Mouse (Mus musculus) heart, embryonic 15.5 days (tissue): Measurements from ENCODE around the gene Creb1. TPM values are rescaled to one million over a fixed set of nuclear protein-coding genes. Genes with fewer than 3 reads are reported as not detected.

ENCODE experiments used
- ATAC-seq: fragments of 200-750 bp; cut with Nextera tagmentation; replicated peaks from 2 replicates; pipeline ENCODE4 v1.8.0; 2017; ENCODE audit warnings: low read depth, moderate TSS enrichment; ENCODE audit not compliant: insufficient number of reproducible peaks, insufficient read depth, low FRiP score
- H3K27ac ChIP-seq: fragments of 300-500 bp; sonication (generic); 2 replicates; pipeline ENCODE4 v1.5.1; 2015; ENCODE audit warnings: mild to moderate bottlenecking, inconsistent platforms
- H3K27me3 ChIP-seq: fragments of 300-500 bp; sonication (generic); 2 replicates; pipeline ENCODE4 v1.6.1; 2015; ENCODE audit warnings: inconsistent platforms
- H3K36me3 ChIP-seq: fragments of 300-500 bp; sonication (generic); 2 replicates; pipeline ENCODE4 v1.6.1; 2015; ENCODE audit warnings: mild to moderate bottlenecking, inconsistent platforms
- H3K4me1 ChIP-seq: fragments of 300-500 bp; sonication (generic); replicated peaks from 2 replicates; pipeline ENCODE4 v1.6.1; 2015; ENCODE audit warnings: inconsistent platforms
- H3K4me2 ChIP-seq: fragments of 300-500 bp; sonication (generic); 2 replicates; pipeline ENCODE4 v1.6.1; 2015; ENCODE audit warnings: inconsistent platforms, mild to moderate bottlenecking, moderate library complexity
- H3K4me3 ChIP-seq: fragments of 300-500 bp; sonication (generic); 2 replicates; pipeline ENCODE4 v1.5.1; 2015; ENCODE audit warnings: mild to moderate bottlenecking, inconsistent platforms
- H3K9ac ChIP-seq: fragments of 300-500 bp; sonication (generic); 2 replicates; pipeline ENCODE4 v1.6.1; 2015; ENCODE audit warnings: mild to moderate bottlenecking, inconsistent platforms
- H3K9me3 ChIP-seq: fragments of 300-500 bp; sonication (generic); replicated peaks from 2 replicates; pipeline ENCODE4 v1.6.1; 2016; ENCODE audit warnings: inconsistent platforms
- WGBS: fragments of 180-500 bp; shearing (Covaris S2); methylation state at CpG from one replicate; pipeline ENCODE4 v1.1.7; 2015; ENCODE audit warnings: mixed read lengths; 5-methylcytosine and 5-hydroxymethylcytosine counted together
- polyA plus RNA-seq: library from polyadenylated mRNA; unstranded; fragments of >200 nt; fragmentation: Nextera tagmentation; extraction: Ambion mirVana; gene quantifications from 2 replicates; pipeline ENCODE4 v1.2.1, GENCODE M21; 2015

Gene Creb1
- polyA plus RNA-seq, result 16.6 and 22.5 TPM in 2 replicates

GRCm38 (mm10) chr1:64532589-64533470 is at the start of gene Creb1:
Gene Creb1 (plus strand): TSS chr1:64532645.
- H3K9ac ChIP-seq, result peak within 1 kb of the TSS; percentile 100
- no peaks in the 10 kb centered on the region for H3K9me3 ChIP-seq
- H3K4me3 ChIP-seq, result peak within 1 kb of the TSS; percentile 87
- no peaks in the 10 kb centered on the region for H3K36me3 ChIP-seq
- H3K27ac ChIP-seq, result peak within 1 kb of the TSS; percentile 100
- H3K4me1 ChIP-seq, result peaks cover 21% of the 10 kb centered on the region
- peak; percentile 97 for ATAC-seq
- under 1% methylated on average over 73 of the region's 119 CpGs for WGBS
- peak within 1 kb of the TSS; percentile 80 for H3K4me2 ChIP-seq
- no peaks in the 10 kb centered on the region for H3K27me3 ChIP-seq

GRCm38 (mm10) chr1:64488521-64489029 is 43.9 kb upstream of the Creb1 start:
- no peak overlapping the region for H3K4me2 ChIP-seq
- 22% methylated on average over 4 of the region's 4 CpGs for WGBS
- H3K27ac ChIP-seq, result no peak overlapping the region
- H3K36me3 ChIP-seq, result no peaks in the 10 kb centered on the region
- H3K4me3 ChIP-seq, result no peak overlapping the region
- H3K27me3 ChIP-seq, result no peaks in the 10 kb centered on the region
- no peaks in the 10 kb centered on the region for H3K4me1 ChIP-seq
- no peak overlapping the region for H3K9ac ChIP-seq
- H3K9me3 ChIP-seq, result no peaks in the 10 kb centered on the region
- ATAC-seq, result no peak

- Histone ChIP-seq H3K4me1 (no peaks in the 10 kb centered on the region), H3K27ac (no peak overlapping the region), H3K36me3 (no peaks in the 10 kb centered on the region), H3K27me3 (no peaks in the 10 kb centered on the region), H3K9me3 (no peaks in the 10 kb centered on the region), H3K4me2 (no peak overlapping the region), H3K4me3 (no peak overlapping the region), H3K9ac (no peak overlapping the region)
- no peak for ATAC-seq
Observed at GRCm38 (mm10) chr1:64496803-64497202, 35.6 kb upstream of the Creb1 start.

- Histone ChIP-seq H3K27ac (no peak overlapping the region), H3K9ac (no peak overlapping the region), H3K4me1 (no peaks in the 10 kb centered on the region), H3K4me2 (no peak overlapping the region), H3K4me3 (no peak overlapping the region), H3K27me3 (no peaks in the 10 kb centered on the region), H3K36me3 (no peaks in the 10 kb centered on the region), H3K9me3 (no peaks in the 10 kb centered on the region)
- ATAC-seq, result no peak
Observed at GRCm38 (mm10) chr1:64501382-64502140, 30.9 kb upstream of the Creb1 start.

- 80% methylated on average over 7 of the region's 7 CpGs for whole genome bisulfite sequencing
- Histone ChIP-seq H3K4me2 (no peak overlapping the region), H3K36me3 (no peaks in the 10 kb centered on the region), H3K9ac (no peak overlapping the region), H3K9me3 (no peaks in the 10 kb centered on the region), H3K4me3 (no peak overlapping the region), H3K4me1 (0 out of 2 replicates have a peak, but pooled peaks cover 3% of the 10 kb centered on the region), H3K27ac (no peak overlapping the region), H3K27me3 (no peaks in the 10 kb centered on the region)
- ATAC-seq, result no peak
Observed at GRCm38 (mm10) chr1:64508479-64509096, 23.9 kb upstream of the Creb1 start.

- 0 out of 2 replicates have a peak, but pooled peaks cover 3% of the 10 kb centered on the region for H3K4me1 ChIP-seq
- WGBS, result 60% methylated on average over 1 of the region's 1 CpGs
- ATAC-seq, result no peak
Observed at GRCm38 (mm10) chr1:64509678-64510077, 22.8 kb upstream of the Creb1 start.

GRCm38 (mm10) chr1:64514184-64514583 is 18.3 kb upstream of the Creb1 start:
- no peak overlapping the region for H3K4me3 ChIP-seq
- no peak overlapping the region for H3K9ac ChIP-seq
- H3K4me1 ChIP-seq, result peaks cover 7% of the 10 kb centered on the region
- H3K4me2 ChIP-seq, result no peak overlapping the region
- H3K27ac ChIP-seq, result no peak overlapping the region
- no peaks in the 10 kb centered on the region for H3K36me3 ChIP-seq
- 85% methylated on average over 7 of the region's 7 CpGs for WGBS
- H3K27me3 ChIP-seq, result no peaks in the 10 kb centered on the region
- H3K9me3 ChIP-seq, result no peaks in the 10 kb centered on the region
- no peak for ATAC-seq

More at GRCm38 (mm10) chr1:64509678-64510077, 22.8 kb upstream of the Creb1 start:
- Histone ChIP-seq H3K36me3 (no peaks in the 10 kb centered on the region), H3K4me3 (no peak overlapping the region), H3K27me3 (no peaks in the 10 kb centered on the region), H3K4me2 (no peak overlapping the region), H3K9me3 (no peaks in the 10 kb centered on the region), H3K9ac (no peak overlapping the region), H3K27ac (no peak overlapping the region)

GRCm38 (mm10) chr1:64516593-64516992 is 15.9 kb upstream of the Creb1 start:
- Histone ChIP-seq H3K36me3 (no peaks in the 10 kb centered on the region), H3K27ac (no peak overlapping the region), H3K9me3 (no peaks in the 10 kb centered on the region), H3K9ac (no peak overlapping the region), H3K4me3 (no peak overlapping the region), H3K4me1 (peaks cover 17% of the 10 kb centered on the region), H3K27me3 (no peaks in the 10 kb centered on the region), H3K4me2 (no peak overlapping the region)
- no peak for ATAC-seq
- WGBS, result 56% methylated on average over 3 of the region's 3 CpGs

GRCm38 (mm10) chr1:64518480-64518879 is 14.0 kb upstream of the Creb1 start:
- no peak overlapping the region for H3K27ac ChIP-seq
- H3K9me3 ChIP-seq, result no peaks in the 10 kb centered on the region
- H3K4me3 ChIP-seq, result no peak overlapping the region
- no peaks in the 10 kb centered on the region for H3K27me3 ChIP-seq
- no peak overlapping the region for H3K4me2 ChIP-seq
- H3K9ac ChIP-seq, result no peak overlapping the region
- no peaks in the 10 kb centered on the region for H3K36me3 ChIP-seq
- 70% methylated on average over 3 of the region's 3 CpGs for WGBS
- peaks cover 36% of the 10 kb centered on the region for H3K4me1 ChIP-seq
- ATAC-seq, result no peak

GRCm38 (mm10) chr1:64519345-64519744 is 13.1 kb upstream of the Creb1 start:
- Histone ChIP-seq H3K9ac (no peak overlapping the region), H3K36me3 (no peaks in the 10 kb centered on the region), H3K27ac (no peak overlapping the region), H3K4me3 (no peak overlapping the region), H3K27me3 (no peaks in the 10 kb centered on the region), H3K9me3 (no peaks in the 10 kb centered on the region), H3K4me1 (peaks cover 41% of the 10 kb centered on the region), H3K4me2 (no peak overlapping the region)
- ATAC-seq, result no peak
- WGBS, result 33% methylated on average over 1 of the region's 1 CpGs

GRCm38 (mm10) chr1:64519901-64520300 is 12.5 kb upstream of the Creb1 start:
- Histone ChIP-seq H3K4me2 (no peak overlapping the region), H3K27ac (no peak overlapping the region), H3K9ac (no peak overlapping the region), H3K9me3 (no peaks in the 10 kb centered on the region), H3K36me3 (no peaks in the 10 kb centered on the region), H3K27me3 (no peaks in the 10 kb centered on the region), H3K4me1 (peaks cover 41% of the 10 kb centered on the region), H3K4me3 (no peak overlapping the region)
- 39% methylated on average over 1 of the region's 1 CpGs for WGBS
- ATAC-seq, result no peak
